Mouse (Mus musculus): ENCODE data around the gene Slc25a29.

GRCm38 (mm10) chr12:108824225-108824874, 11.3 kb downstream of the Slc25a29 start:
- TF ChIP-seq CTCF (IDR thresholded peaks at IDR 0.05; ENCODE audit: control insufficient read depth, insufficient read depth, insufficient read length) (no peak), MAX (IDR thresholded peaks at IDR 0.05) (no peak), MYOD1 (IDR thresholded peaks at IDR 0.05; ENCODE audit: control insufficient read depth, insufficient read length, low read depth) (no peak), USF1 (IDR thresholded peaks at IDR 0.05; ENCODE audit: low read depth) (no peak), FOSL1 (IDR thresholded peaks at IDR 0.05; ENCODE audit: insufficient read depth, low read length, poor library complexity, severe bottlenecking) (no peak), CEBPB (IDR thresholded peaks at IDR 0.05; ENCODE audit: low read depth) (no peak), MYOG (IDR thresholded peaks at IDR 0.05; ENCODE audit: control insufficient read depth, extremely low read depth, insufficient read length) (no peak)
